Mouse (Mus musculus) bone marrow macrophage, adult 2 months (primary cell): ENCODE measurements around the gene Klc4.

Experiments
- CTCF ChIP-seq: IDR thresholded peaks from 2 replicates; pipeline ENCODE4 v1.5.1; 2012; ENCODE audit warnings: low read depth, mild to moderate bottlenecking, low read length, moderate library complexity
- POLR2A ChIP-seq: IDR thresholded peaks from 2 replicates; pipeline ENCODE4 v1.6.1; 2012; ENCODE audit warnings: mild to moderate bottlenecking, low read depth, low read length, borderline replicate concordance

- TF ChIP-seq CTCF (no peak), POLR2A (no peak)
Observed at GRCm38 (mm10) chr17:46588913-46589312, 56.9 kb downstream of the Klc4 start.
